Mouse (Mus musculus): Measurements from ENCODE around the gene Chd1. TPM values are rescaled to one million over a fixed set of nuclear protein-coding genes. Genes with fewer than 3 reads are reported as not detected.

Gene Chd1
- polyA plus RNA-seq, 1 experiment from 2014 or later = 46.9 TPM

GRCm38 (mm10) chr17:15790716-15791115, 85.9 kb downstream of the Chd1 start:
- H3K9ac ChIP-seq (ENCODE audit: low read length) = no peak overlapping the region
- no peaks in the 10 kb centered on the region; the same call in 1 of the 2 replicates for H3K9me3 ChIP-seq (ENCODE audit: control insufficient read depth, low read length)
- ATAC-seq (replicated peaks; ENCODE audit: low FRiP score) (no peak), DNase-seq (ENCODE audit: low spot score) (no peak)
- no peak overlapping the region for H3K4me3 ChIP-seq (ENCODE audit: low read depth, low read length)
- H3K4me1 ChIP-seq (replicated peaks; ENCODE audit: control insufficient read depth, insufficient read depth, low read length) = no peaks in the 10 kb centered on the region
- H3K4me2 ChIP-seq (ENCODE audit: low read depth, low read length, severe bottlenecking) = no peak overlapping the region
- H3K27me3 ChIP-seq (ENCODE audit: control insufficient read depth, insufficient read depth, low read length) = no peaks in the 10 kb centered on the region
- 86% methylated on average over 8 of the region's 8 CpGs for WGBS
- H3K36me3 ChIP-seq (ENCODE audit: control insufficient read depth, insufficient read depth, low read length) = no peaks in the 10 kb centered on the region
- H3K27ac ChIP-seq (ENCODE audit: low read depth, low read length) = no peak overlapping the region

- 75% methylated on average over 3 of the region's 3 CpGs for whole genome bisulfite sequencing
- H3K9me3 ChIP-seq (ENCODE audit: control insufficient read depth, low read length) = no peaks in the 10 kb centered on the region; the same call in 1 of the 2 replicates
- no peaks in the 10 kb centered on the region for H3K4me1 ChIP-seq (replicated peaks; ENCODE audit: control insufficient read depth, insufficient read depth, low read length)
- DNase-seq (ENCODE audit: low spot score) (peak; percentile 31), ATAC-seq (replicated peaks; ENCODE audit: low FRiP score) (no peak)
- no peak overlapping the region for H3K27ac ChIP-seq (ENCODE audit: low read depth, low read length)
- H3K9ac ChIP-seq (ENCODE audit: low read length) = no peak overlapping the region
- H3K36me3 ChIP-seq (ENCODE audit: control insufficient read depth, insufficient read depth, low read length) = no peaks in the 10 kb centered on the region
- no peaks in the 10 kb centered on the region for H3K27me3 ChIP-seq (ENCODE audit: control insufficient read depth, insufficient read depth, low read length)
- H3K4me3 ChIP-seq (ENCODE audit: low read depth, low read length) = no peak overlapping the region
- H3K4me2 ChIP-seq (ENCODE audit: low read depth, low read length, severe bottlenecking) = no peak overlapping the region
Measured at GRCm38 (mm10) chr17:15799195-15799793, 94.5 kb downstream of the Chd1 start.

- Histone ChIP-seq H3K4me2 (ENCODE audit: low read depth, low read length, severe bottlenecking) (no peak overlapping the region), H3K4me3 (ENCODE audit: low read depth, low read length) (no peak overlapping the region), H3K27ac (ENCODE audit: low read depth, low read length) (no peak overlapping the region), H3K36me3 (ENCODE audit: control insufficient read depth, insufficient read depth, low read length) (peaks cover 5% of the 10 kb centered on the region; the same call in 1 of the 2 replicates), H3K4me1 (replicated peaks; ENCODE audit: control insufficient read depth, insufficient read depth, low read length) (peaks cover 5% of the 10 kb centered on the region; the same call in 1 of the 2 replicates), H3K9ac (ENCODE audit: low read length) (no peak overlapping the region), H3K27me3 (ENCODE audit: control insufficient read depth, insufficient read depth, low read length) (no peaks in the 10 kb centered on the region), H3K9me3 (ENCODE audit: control insufficient read depth, low read length) (no peaks in the 10 kb centered on the region)
- no peak for DNase-seq (ENCODE audit: low spot score)
- WGBS = 56% methylated on average over 15 of the region's 15 CpGs
- peak; percentile 36; the same call in 1 of the 2 replicates for ATAC-seq (replicated peaks; ENCODE audit: low FRiP score)
Measured at GRCm38 (mm10) chr17:15804008-15804812, 99.4 kb downstream of the Chd1 start.

GRCm38 (mm10) chr17:15807295-15807984, 102.7 kb downstream of the Chd1 start:
- peaks cover 5% of the 10 kb centered on the region; the same call in 1 of the 2 replicates for H3K4me1 ChIP-seq (replicated peaks; ENCODE audit: control insufficient read depth, insufficient read depth, low read length)
- ATAC-seq (replicated peaks; ENCODE audit: low FRiP score) (no peak; the same call in 1 of the 2 replicates), DNase-seq (ENCODE audit: low spot score) (no peak)
- peaks cover 5% of the 10 kb centered on the region; the same call in 1 of the 2 replicates for H3K36me3 ChIP-seq (ENCODE audit: control insufficient read depth, insufficient read depth, low read length)
- no peak overlapping the region for H3K4me3 ChIP-seq (ENCODE audit: low read depth, low read length)
- H3K4me2 ChIP-seq (ENCODE audit: low read depth, low read length, severe bottlenecking) = no peak overlapping the region
- no peak overlapping the region for H3K9ac ChIP-seq (ENCODE audit: low read length)
- no peaks in the 10 kb centered on the region for H3K9me3 ChIP-seq (ENCODE audit: control insufficient read depth, low read length)
- no peak overlapping the region for H3K27ac ChIP-seq (ENCODE audit: low read depth, low read length)
- no peaks in the 10 kb centered on the region for H3K27me3 ChIP-seq (ENCODE audit: control insufficient read depth, insufficient read depth, low read length)
- WGBS = 91% methylated on average over 23 of the region's 23 CpGs

- Histone ChIP-seq H3K36me3 (ENCODE audit: control insufficient read depth, insufficient read depth, low read length) (peaks cover 5% of the 10 kb centered on the region; the same call in 1 of the 2 replicates), H3K4me1 (replicated peaks; ENCODE audit: control insufficient read depth, insufficient read depth, low read length) (peaks cover 5% of the 10 kb centered on the region; the same call in 1 of the 2 replicates), H3K9ac (ENCODE audit: low read length) (no peak overlapping the region), H3K27me3 (ENCODE audit: control insufficient read depth, insufficient read depth, low read length) (no peaks in the 10 kb centered on the region), H3K4me3 (ENCODE audit: low read depth, low read length) (no peak overlapping the region), H3K9me3 (ENCODE audit: control insufficient read depth, low read length) (no peaks in the 10 kb centered on the region), H3K4me2 (ENCODE audit: low read depth, low read length, severe bottlenecking) (no peak overlapping the region), H3K27ac (ENCODE audit: low read depth, low read length) (no peak overlapping the region)
- DNase-seq (ENCODE audit: low spot score) (peak; percentile 37), ATAC-seq (replicated peaks; ENCODE audit: low FRiP score) (no peak)
- WGBS = 57% methylated on average over 4 of the region's 4 CpGs
Measured at GRCm38 (mm10) chr17:15808015-15808414, 103.2 kb downstream of the Chd1 start.

GRCm38 (mm10) chr17:15808468-15809374, 104.0 kb downstream of the Chd1 start:
- H3K4me3 ChIP-seq (ENCODE audit: low read depth, low read length) = no peak overlapping the region
- ATAC-seq (replicated peaks; ENCODE audit: low FRiP score) (0 out of 2 replicates have a peak, but pooled peaks have one; percentile 32), DNase-seq (ENCODE audit: low spot score) (peak; percentile 55)
- no peaks in the 10 kb centered on the region for H3K27me3 ChIP-seq (ENCODE audit: control insufficient read depth, insufficient read depth, low read length)
- H3K27ac ChIP-seq (ENCODE audit: low read depth, low read length) = 0 out of 2 replicates have a peak overlapping the region, but pooled peaks have one; percentile 1
- H3K4me1 ChIP-seq (replicated peaks; ENCODE audit: control insufficient read depth, insufficient read depth, low read length) = peaks cover 5% of the 10 kb centered on the region; the same call in 1 of the 2 replicates
- WGBS = 18% methylated on average over 10 of the region's 10 CpGs
- no peak overlapping the region for H3K9ac ChIP-seq (ENCODE audit: low read length)
- H3K9me3 ChIP-seq (ENCODE audit: control insufficient read depth, low read length) = no peaks in the 10 kb centered on the region
- H3K36me3 ChIP-seq (ENCODE audit: control insufficient read depth, insufficient read depth, low read length) = peaks cover 5% of the 10 kb centered on the region; the same call in 1 of the 2 replicates
- no peak overlapping the region for H3K4me2 ChIP-seq (ENCODE audit: low read depth, low read length, severe bottlenecking)

- Histone ChIP-seq H3K36me3 (ENCODE audit: control insufficient read depth, insufficient read depth, low read length) (peaks cover 5% of the 10 kb centered on the region; the same call in 1 of the 2 replicates), H3K9ac (ENCODE audit: low read length) (no peak overlapping the region), H3K4me3 (ENCODE audit: low read depth, low read length) (no peak overlapping the region), H3K4me1 (replicated peaks; ENCODE audit: control insufficient read depth, insufficient read depth, low read length) (peaks cover 5% of the 10 kb centered on the region; the same call in 1 of the 2 replicates), H3K9me3 (ENCODE audit: control insufficient read depth, low read length) (no peaks in the 10 kb centered on the region), H3K4me2 (ENCODE audit: low read depth, low read length, severe bottlenecking) (no peak overlapping the region), H3K27me3 (ENCODE audit: control insufficient read depth, insufficient read depth, low read length) (no peaks in the 10 kb centered on the region), H3K27ac (ENCODE audit: low read depth, low read length) (no peak overlapping the region)
- ATAC-seq (replicated peaks; ENCODE audit: low FRiP score) = no peak
- WGBS = 83% methylated on average over 2 of the region's 2 CpGs
- no peak for DNase-seq (ENCODE audit: low spot score)
Measured at GRCm38 (mm10) chr17:15809949-15810348, 105.2 kb downstream of the Chd1 start.

Measured in forebrain, embryonic 11.5 days (tissue).